Mouse (Mus musculus): ENCODE data around the gene Osbpl5. TPM values are rescaled to one million over a fixed set of nuclear protein-coding genes. Genes with fewer than 3 reads are reported as not detected.
"Not testable (repeated sequence)": the region's sequence is repeated elsewhere in the genome, so short reads cannot be mapped to it uniquely, and the experiment has no call there.

Osbpl5 gene
- polyA plus RNA-seq, 1 experiment from 2014 or later: 47.7 TPM

DNA sequence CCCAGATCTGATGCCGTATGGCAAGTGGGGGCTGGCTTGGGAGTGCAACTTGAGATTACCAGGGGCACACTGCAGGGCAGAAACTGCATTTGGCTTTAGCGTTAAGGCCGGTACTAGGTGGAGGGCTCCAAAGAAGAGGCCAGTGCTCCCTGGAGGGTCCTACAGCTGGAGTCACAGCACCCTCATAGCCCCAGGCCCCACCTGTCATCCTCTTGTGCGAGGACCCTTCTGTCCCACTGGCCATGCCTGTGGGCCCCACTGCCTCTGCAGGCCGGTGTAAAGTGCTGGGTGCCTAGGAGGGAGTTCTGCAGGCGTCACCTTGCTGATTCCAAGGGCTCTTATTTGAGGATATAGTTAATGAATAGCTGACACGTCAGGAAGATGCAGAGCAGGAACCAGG lies 67.3 kb downstream of the Osbpl5 start:
- H3K36me3 ChIP-seq (ENCODE audit: control insufficient read depth, insufficient read depth, low read length): peaks cover 68% of the 10 kb centered on the region
- no peaks in the 10 kb centered on the region for H3K4me1 ChIP-seq (ENCODE audit: control insufficient read depth, insufficient read depth, low read length)
- H3K4me3 ChIP-seq (ENCODE audit: low read depth, low read length): no peak overlapping the region
- H3K4me2 ChIP-seq (ENCODE audit: low read depth, low read length): no peak overlapping the region
- DNase-seq (ENCODE audit: low spot score) (no peak), ATAC-seq (ENCODE audit: low read depth) (no peak)
- 88% methylated on average over 6 of the region's 7 CpGs for WGBS
- no peaks in the 10 kb centered on the region for H3K9me3 ChIP-seq (ENCODE audit: control insufficient read depth, low read length)
- H3K9ac ChIP-seq (ENCODE audit: low read depth, low read length): no peak overlapping the region
- H3K27ac ChIP-seq (replicated peaks; ENCODE audit: low read depth, low read length): no peak overlapping the region
- no peaks in the 10 kb centered on the region for H3K27me3 ChIP-seq (replicated peaks; ENCODE audit: control insufficient read depth, insufficient read depth, low read length)

DNA sequence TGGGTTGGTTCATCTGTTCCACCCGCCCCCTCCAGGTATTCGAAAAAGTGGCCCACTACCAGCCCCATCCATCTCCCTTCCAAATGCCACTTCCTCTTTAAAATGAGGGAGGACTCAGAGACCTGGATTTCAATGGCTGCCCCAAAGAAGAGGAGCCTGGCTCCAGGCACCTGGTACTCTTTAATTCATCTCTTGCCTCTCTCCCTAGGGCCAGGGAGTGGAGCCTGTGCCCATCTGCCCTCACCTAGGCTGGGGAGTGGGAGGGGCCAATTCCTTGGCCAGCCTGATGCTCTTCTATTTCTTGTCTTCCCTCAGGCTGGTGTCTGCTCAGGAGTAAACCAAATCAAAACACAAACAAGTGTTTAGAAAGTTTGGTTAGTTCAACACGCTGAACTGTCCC lies 70.1 kb downstream of the Osbpl5 start:
- H3K4me1 ChIP-seq (ENCODE audit: control insufficient read depth, insufficient read depth, low read length); H3K9me3 ChIP-seq (ENCODE audit: control insufficient read depth, low read length); H3K4me2 ChIP-seq (ENCODE audit: low read depth, low read length); H3K27ac ChIP-seq (replicated peaks; ENCODE audit: low read depth, low read length); H3K4me3 ChIP-seq (ENCODE audit: low read depth, low read length); H3K27me3 ChIP-seq (replicated peaks; ENCODE audit: control insufficient read depth, insufficient read depth, low read length); ATAC-seq (ENCODE audit: low read depth); DNase-seq (ENCODE audit: low spot score); H3K9ac ChIP-seq (ENCODE audit: low read depth, low read length): not testable (repeated sequence)
- peaks cover 40% of the 10 kb centered on the region for H3K36me3 ChIP-seq (ENCODE audit: control insufficient read depth, insufficient read depth, low read length)
- WGBS: 71% methylated on average over 3 of the region's 3 CpGs

DNA sequence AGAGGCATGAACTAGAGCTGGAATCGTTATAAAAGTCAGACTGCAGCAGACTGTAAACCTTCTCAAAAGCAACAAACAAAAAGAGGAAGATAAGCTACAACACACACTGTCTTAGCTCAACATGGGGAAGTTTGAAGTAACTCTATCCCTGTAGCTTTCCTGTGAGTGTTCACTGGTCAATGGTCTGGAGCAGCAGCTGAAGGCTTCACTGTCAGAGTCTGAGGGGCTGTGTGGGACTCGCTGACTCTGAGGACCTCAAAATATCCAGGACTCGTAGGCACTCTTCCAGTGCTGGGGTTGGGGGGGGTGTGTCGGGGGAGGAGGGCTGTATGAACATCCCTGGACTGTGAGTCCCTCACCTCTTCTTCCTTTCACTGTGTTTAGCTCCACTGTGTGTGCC lies 70.6 kb downstream of the Osbpl5 start:
- H3K36me3 ChIP-seq (ENCODE audit: control insufficient read depth, insufficient read depth, low read length): peaks cover 35% of the 10 kb centered on the region
- DNase-seq (ENCODE audit: low spot score); H3K4me2 ChIP-seq (ENCODE audit: low read depth, low read length); H3K27ac ChIP-seq (replicated peaks; ENCODE audit: low read depth, low read length); H3K9ac ChIP-seq (ENCODE audit: low read depth, low read length); H3K4me3 ChIP-seq (ENCODE audit: low read depth, low read length); H3K27me3 ChIP-seq (replicated peaks; ENCODE audit: control insufficient read depth, insufficient read depth, low read length); H3K9me3 ChIP-seq (ENCODE audit: control insufficient read depth, low read length); ATAC-seq (ENCODE audit: low read depth); H3K4me1 ChIP-seq (ENCODE audit: control insufficient read depth, insufficient read depth, low read length): not testable (repeated sequence)
- 56% methylated on average over 4 of the region's 4 CpGs for WGBS

DNA sequence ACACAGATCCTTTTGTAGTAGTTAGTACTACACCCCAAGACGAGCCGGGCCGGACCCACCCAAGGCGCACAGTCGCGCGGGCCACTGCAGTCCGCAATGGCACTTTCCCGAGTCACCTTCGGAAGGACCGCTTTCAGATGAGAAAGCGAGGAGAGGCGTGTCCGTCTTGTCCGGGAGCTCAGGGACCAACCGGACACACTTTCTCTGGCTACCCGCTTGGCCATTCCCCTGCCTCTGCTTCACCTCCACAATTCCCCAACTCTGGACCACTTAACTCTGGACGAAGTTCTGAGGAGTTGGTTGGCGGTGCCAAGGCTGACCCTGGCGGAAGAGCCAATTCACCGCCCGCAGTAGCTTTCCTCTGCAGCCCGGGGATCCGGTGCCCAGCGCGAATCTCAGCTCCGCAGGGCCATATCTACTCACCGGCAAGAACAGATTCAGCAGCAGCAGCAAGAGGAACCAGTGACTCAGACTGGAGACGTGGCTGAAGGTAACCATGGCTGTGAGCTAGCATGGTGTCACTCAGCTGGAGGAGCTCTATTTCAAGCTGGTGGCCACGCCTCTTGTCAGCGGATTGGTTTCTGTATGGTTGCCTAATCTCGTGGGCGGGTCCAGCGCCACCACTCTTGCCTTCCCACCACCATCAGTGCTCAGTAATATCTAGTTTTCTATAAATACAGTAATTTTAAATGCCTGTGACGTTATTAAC lies 71.3 kb downstream of the Osbpl5 start, which contains the start of gene Tnfrsf23:
TSS of gene Tnfrsf23 (minus strand) at position 514 of the 709 bp plus-strand sequence.
- H3K27me3 ChIP-seq (replicated peaks; ENCODE audit: control insufficient read depth, insufficient read depth, low read length): no peaks in the 10 kb centered on the region
- peak within 1 kb of the TSS; percentile 43 for H3K4me3 ChIP-seq (ENCODE audit: low read depth, low read length)
- peak within 1 kb of the TSS; percentile 49 for H3K9ac ChIP-seq (ENCODE audit: low read depth, low read length)
- no peak within 1 kb of the TSS for H3K27ac ChIP-seq (replicated peaks; ENCODE audit: low read depth, low read length)
- 3% methylated on average over 35 of the region's 35 CpGs for WGBS
- peaks cover 29% of the 10 kb centered on the region for H3K36me3 ChIP-seq (ENCODE audit: control insufficient read depth, insufficient read depth, low read length)
- H3K4me1 ChIP-seq (ENCODE audit: control insufficient read depth, insufficient read depth, low read length): no peaks in the 10 kb centered on the region
- ATAC-seq (ENCODE audit: low read depth): peak; percentile 97
- peak; percentile 94 for DNase-seq (ENCODE audit: low spot score)
- H3K4me2 ChIP-seq (ENCODE audit: low read depth, low read length): peak within 1 kb of the TSS; percentile 86
- no peaks in the 10 kb centered on the region for H3K9me3 ChIP-seq (ENCODE audit: control insufficient read depth, low read length)

DNA sequence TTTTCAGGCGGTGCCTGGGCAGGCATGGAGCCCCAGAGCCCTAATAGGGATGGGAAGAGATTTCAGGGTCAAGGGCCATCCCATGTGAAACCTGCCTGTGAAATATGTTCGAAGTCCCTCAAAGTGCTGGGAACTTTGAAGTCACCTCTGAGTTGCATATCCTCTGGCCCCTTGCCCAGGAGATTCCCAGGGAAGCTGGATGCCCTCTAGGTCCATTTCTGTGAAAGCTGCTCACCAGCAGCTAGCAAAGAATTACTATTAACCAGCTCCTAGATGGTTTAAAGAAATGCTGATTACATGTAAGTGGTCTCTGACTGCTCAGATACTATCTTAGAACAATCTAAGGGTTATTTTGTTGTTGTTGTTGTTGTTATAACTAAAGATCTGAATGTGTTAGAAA lies 72.2 kb downstream of the Osbpl5 start:
- 72% methylated on average over 1 of the region's 2 CpGs for WGBS
- H3K27ac ChIP-seq (replicated peaks; ENCODE audit: low read depth, low read length); H3K4me1 ChIP-seq (ENCODE audit: control insufficient read depth, insufficient read depth, low read length); ATAC-seq (ENCODE audit: low read depth); H3K27me3 ChIP-seq (replicated peaks; ENCODE audit: control insufficient read depth, insufficient read depth, low read length); DNase-seq (ENCODE audit: low spot score); H3K9me3 ChIP-seq (ENCODE audit: control insufficient read depth, low read length); H3K4me3 ChIP-seq (ENCODE audit: low read depth, low read length); H3K4me2 ChIP-seq (ENCODE audit: low read depth, low read length); H3K9ac ChIP-seq (ENCODE audit: low read depth, low read length): not testable (repeated sequence)
- peaks cover 20% of the 10 kb centered on the region for H3K36me3 ChIP-seq (ENCODE audit: control insufficient read depth, insufficient read depth, low read length)

DNA sequence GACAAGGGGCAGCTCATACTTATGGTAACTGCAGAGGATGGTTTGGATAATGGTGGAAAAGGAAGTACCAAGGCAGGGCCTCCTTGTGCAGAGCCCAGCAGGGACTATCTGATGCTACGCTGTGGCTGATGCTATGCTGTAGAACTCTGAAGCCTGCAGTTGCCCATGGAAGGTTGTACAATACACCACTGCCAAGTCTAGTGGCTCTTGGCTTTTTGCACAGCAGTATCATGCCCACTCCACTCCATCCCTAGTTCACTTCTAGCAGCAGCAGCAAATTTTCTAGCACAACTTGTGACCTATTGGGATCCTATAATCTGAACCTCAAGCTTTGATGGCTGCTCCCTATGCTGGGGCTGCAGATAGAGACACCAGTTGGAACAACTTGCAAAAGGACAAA lies 75.2 kb downstream of the Osbpl5 start:
- ATAC-seq (ENCODE audit: low read depth): no peak
- Histone ChIP-seq H3K9ac (ENCODE audit: low read depth, low read length) (no peak overlapping the region), H3K9me3 (ENCODE audit: control insufficient read depth, low read length) (no peaks in the 10 kb centered on the region), H3K36me3 (ENCODE audit: control insufficient read depth, insufficient read depth, low read length) (no peaks in the 10 kb centered on the region), H3K27me3 (replicated peaks; ENCODE audit: control insufficient read depth, insufficient read depth, low read length) (no peaks in the 10 kb centered on the region), H3K27ac (replicated peaks; ENCODE audit: low read depth, low read length) (no peak overlapping the region), H3K4me2 (ENCODE audit: low read depth, low read length) (no peak overlapping the region), H3K4me1 (ENCODE audit: control insufficient read depth, insufficient read depth, low read length) (no peaks in the 10 kb centered on the region), H3K4me3 (ENCODE audit: low read depth, low read length) (no peak overlapping the region)
- 92% methylated on average over 1 of the region's 1 CpGs for whole genome bisulfite sequencing
- no peak for DNase-seq (ENCODE audit: low spot score)

DNA sequence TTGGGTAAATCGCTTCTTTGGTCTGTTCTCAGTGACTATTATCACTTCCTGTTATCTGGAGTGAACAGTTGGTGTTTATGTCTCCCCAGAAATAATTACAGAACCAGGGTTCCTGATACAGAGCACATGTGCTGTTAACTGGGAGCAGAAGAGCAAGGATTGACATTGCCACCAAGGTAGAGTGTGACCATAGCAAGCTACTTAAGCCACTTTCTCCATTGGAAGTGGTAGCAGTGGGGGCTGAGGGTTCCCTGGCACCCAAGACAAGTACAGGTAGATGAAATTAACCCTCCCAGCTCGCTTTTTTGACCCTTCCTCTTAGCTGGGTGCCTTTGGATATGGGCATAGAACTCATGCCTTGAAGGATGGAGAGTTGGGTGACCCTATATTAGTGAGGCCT lies 75.9 kb downstream of the Osbpl5 start:
- not testable (repeated sequence) for H3K27me3 ChIP-seq (replicated peaks; ENCODE audit: control insufficient read depth, insufficient read depth, low read length); H3K9ac ChIP-seq (ENCODE audit: low read depth, low read length); DNase-seq (ENCODE audit: low spot score); H3K36me3 ChIP-seq (ENCODE audit: control insufficient read depth, insufficient read depth, low read length); H3K27ac ChIP-seq (replicated peaks; ENCODE audit: low read depth, low read length); H3K9me3 ChIP-seq (ENCODE audit: control insufficient read depth, low read length); H3K4me1 ChIP-seq (ENCODE audit: control insufficient read depth, insufficient read depth, low read length); ATAC-seq (ENCODE audit: low read depth); H3K4me2 ChIP-seq (ENCODE audit: low read depth, low read length); H3K4me3 ChIP-seq (ENCODE audit: low read depth, low read length)
- 60% methylated on average over 2 of the region's 2 CpGs for WGBS

DNA sequence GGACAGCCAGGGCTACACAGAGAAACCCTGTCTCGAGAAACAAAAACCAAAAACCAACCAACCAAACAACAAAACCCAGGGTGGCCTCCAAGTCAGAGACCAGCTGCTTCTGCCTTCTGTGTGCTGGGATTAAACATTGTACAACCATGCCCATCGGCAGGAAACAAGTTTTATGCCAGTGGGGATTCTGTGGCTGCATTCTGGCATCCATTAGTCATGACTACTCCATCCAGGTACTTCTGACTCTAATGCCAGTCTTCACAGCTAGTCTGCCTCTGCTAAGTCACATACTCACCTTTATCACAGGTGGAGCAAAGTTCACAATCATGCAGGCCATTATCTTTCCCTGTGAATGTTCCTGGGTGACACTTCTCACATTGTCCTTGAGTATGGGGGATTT lies 77.1 kb downstream of the Osbpl5 start:
- not testable (repeated sequence) for ATAC-seq (ENCODE audit: low read depth); H3K9me3 ChIP-seq (ENCODE audit: control insufficient read depth, low read length); H3K27ac ChIP-seq (replicated peaks; ENCODE audit: low read depth, low read length); H3K36me3 ChIP-seq (ENCODE audit: control insufficient read depth, insufficient read depth, low read length); H3K27me3 ChIP-seq (replicated peaks; ENCODE audit: control insufficient read depth, insufficient read depth, low read length); H3K4me2 ChIP-seq (ENCODE audit: low read depth, low read length); H3K4me3 ChIP-seq (ENCODE audit: low read depth, low read length); H3K4me1 ChIP-seq (ENCODE audit: control insufficient read depth, insufficient read depth, low read length); H3K9ac ChIP-seq (ENCODE audit: low read depth, low read length); DNase-seq (ENCODE audit: low spot score)
- 73% methylated on average over 2 of the region's 2 CpGs for WGBS
